Mouse (Mus musculus) spleen, adult 18-20 months (tissue): ENCODE results near the gene Tfpi.
"Not testable (repeated sequence)": the region's sequence is repeated elsewhere in the genome, so short reads cannot be mapped to it uniquely, and the experiment has no call there.

Experiments
- DNase-seq, 2 experiments: peaks; one replicate each; pipeline ENCODE4 v3.0.0; 2022; ENCODE audit warnings: mixed read lengths in 2 of 2

Gene Tfpi

DNA sequence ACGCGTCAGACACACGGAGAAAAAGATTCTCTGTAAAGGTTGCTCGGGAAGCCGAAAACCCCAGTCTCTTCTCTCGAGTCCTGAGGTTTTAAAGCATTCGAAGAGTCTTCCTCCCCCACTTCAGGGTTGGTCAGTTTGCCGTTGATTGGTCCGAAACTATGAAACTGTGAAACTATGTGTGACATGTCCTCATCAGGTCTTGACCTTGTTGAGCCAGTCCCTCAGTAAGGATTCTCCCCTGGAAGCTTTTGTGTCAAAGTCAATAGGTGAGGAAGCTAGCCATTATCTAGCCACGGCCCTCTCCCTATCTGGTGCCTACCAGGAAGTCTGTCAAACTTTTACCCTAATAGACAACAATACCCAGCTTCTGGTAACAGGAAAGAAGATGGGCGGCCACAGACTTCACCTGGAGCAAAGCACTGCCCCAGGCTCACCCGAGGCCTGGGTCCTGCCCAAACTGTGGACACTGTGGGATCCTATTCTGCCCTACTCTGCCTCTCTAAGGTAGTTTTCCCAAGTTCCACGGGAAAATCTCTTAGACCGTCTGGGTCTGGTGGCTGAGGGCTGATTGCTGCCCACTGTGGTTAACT is 2.5 kb downstream of the Tfpi start:
- no peak for DNase-seq

DNA sequence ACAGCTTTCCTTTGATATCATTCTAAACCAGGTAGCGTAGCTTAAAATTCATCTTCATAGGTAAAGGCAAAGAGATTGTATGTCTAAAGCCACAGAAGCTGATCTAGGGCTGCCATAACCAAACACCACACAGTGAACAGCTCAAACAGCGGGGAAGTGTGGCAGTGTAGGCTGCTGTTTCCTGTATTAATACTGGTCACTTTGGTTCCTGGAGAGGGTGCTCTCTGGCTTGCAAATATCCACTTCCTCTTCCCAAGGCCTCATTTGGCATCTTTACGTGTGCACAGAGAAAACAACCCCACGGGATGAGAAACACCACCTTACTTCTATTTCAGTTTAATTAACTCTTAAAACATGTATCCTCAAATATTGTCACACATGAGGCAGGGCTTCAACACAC is 9.2 kb downstream of the Tfpi start:
- no peak for DNase-seq

- no peak for DNase-seq
Measured at GRCm38 (mm10) chr2:84464956-84465355, 11.6 kb downstream of the Tfpi start.

DNA sequence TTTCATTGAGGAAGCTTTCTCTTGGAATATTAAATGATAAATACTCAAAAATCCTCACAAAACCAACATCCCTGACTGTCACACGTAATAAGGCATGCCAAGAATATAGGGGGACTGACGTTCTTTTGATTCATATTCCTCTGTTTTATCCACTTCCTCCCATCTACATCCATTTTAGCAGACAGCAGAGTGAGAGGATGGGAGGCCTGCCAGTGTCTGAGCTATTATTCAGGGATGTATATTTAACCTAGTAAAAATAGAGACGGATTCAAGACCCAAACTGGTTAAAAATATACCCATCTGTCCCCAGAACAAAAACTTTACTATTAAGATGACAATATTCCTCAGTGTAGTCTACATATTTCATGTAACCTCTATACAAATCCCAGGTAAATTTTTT is 14.2 kb downstream of the Tfpi start:
- DNase-seq: no peak

- DNase-seq: no peak
Measured at GRCm38 (mm10) chr2:84459651-84460177, 16.9 kb downstream of the Tfpi start.

DNA sequence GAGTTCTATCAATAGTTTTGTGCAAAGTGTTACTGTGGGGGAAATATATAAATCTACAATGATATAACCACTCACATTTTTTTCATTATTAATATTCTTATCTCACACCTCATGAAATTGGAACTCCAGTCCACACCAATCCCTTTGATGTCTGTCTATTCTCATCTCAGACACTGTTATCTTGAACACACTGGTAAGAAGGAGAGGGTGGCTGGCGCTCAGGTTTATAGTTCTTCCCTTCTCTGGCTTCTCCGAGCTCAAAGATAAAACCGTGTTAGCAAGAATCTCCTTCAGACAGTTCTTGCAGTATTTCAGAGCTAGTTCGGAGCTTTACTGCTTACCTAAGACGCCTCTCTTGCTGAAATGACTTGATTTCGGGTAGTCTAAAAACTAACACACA is 19.4 kb downstream of the Tfpi start:
- DNase-seq: no peak

GRCm38 (mm10) chr2:84455236-84455799 is 21.3 kb downstream of the Tfpi start:
- peak in 1 of 2 experiments; percentile 14 for DNase-seq

DNA sequence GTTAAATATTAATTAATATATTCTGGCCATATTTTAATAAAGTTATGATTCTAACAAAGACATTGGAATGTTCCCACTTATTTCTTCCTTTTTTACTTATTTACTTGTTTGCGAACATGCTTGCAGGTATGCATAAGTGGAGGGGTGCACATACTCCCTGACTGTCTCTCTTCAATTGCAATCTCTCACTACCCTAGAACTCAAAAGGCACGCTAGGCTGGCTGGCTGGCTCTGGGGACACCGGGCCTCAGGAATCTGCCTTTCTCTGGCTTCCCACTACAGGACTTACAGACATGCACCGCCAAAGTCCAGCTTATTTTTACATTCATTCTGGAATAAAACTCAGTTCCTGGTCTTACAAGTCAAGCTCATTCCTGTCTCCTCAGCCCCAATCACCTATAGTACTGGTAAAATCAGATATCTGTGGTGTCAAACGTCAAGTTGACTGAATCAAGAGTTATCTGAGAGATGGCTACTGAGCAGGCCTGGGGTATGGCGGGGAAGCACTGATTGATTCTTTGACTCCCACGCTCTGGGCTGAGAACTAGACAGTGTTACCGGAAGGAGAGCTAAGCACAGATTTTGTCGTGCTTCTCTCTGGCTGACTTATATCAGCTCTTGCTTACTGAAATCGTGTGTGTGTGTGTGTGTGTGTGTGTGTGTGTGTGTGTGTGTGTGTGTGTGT is 21.9 kb downstream of the Tfpi start:
- DNase-seq: peak in 1 of 2 experiments; percentile 5

DNA sequence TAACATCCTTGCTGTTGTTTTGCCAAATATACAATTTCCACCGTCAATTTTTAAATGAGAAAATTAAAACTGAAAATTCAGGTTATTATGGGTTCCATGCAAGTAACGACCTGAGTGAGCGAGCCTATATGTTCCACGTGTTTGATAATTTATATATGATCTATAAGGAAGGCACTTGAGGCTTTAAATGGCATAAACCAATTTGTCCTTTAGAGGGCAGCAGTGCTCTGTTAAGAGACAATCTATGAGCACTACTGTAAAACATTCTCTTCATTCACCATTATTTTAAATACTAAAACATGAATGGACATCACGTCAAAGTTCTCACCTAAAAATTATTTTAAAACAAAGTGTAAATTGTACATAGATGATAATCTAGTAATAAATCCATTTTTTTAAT is 22.5 kb downstream of the Tfpi start:
- DNase-seq: no peak

- no peak for DNase-seq
Measured at GRCm38 (mm10) chr2:84445499-84445898, 31.1 kb downstream of the Tfpi start.

DNA sequence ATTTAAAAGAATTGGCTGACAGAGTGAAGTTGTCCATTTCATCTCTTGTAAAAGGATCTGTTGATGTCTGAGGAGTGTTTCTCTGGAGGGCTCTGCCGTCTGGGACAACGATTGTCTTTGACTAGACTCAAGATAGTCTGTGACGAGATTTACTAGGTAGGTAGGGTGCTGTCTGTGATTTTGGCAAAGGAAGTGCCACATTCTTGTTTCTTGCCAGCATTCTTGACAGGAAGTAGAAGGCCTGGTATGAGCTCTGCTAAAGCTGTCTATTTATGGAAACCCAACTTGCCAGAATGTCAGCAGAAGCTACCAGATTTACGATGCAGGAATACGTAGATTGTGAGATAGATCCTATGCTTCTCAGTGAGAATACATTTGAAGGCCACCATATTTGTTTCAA is 34.6 kb downstream of the Tfpi start:
- no peak for DNase-seq

GRCm38 (mm10) chr2:84429724-84430123 is 46.9 kb downstream of the Tfpi start:
- DNase-seq: no peak

DNA sequence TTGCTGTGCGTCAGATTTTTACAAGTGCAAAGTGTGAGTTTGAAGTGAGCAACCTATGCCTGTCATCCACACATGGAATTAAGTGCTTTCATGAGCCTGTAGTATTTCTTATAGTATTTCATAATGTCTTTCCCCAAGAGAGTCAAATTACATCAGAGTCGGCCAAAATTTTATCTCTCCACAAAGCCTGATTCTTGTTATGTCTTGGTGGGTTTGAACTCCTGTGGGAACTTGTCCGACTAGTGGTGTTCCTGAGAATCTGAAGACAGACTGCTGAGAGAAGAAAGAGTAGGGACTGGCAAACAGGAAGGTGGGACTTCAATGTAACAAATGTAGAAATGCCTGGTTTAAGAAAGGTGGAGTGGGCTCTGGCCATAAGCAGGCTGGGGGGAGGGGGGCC is 47.7 kb downstream of the Tfpi start:
- DNase-seq: no peak

DNA sequence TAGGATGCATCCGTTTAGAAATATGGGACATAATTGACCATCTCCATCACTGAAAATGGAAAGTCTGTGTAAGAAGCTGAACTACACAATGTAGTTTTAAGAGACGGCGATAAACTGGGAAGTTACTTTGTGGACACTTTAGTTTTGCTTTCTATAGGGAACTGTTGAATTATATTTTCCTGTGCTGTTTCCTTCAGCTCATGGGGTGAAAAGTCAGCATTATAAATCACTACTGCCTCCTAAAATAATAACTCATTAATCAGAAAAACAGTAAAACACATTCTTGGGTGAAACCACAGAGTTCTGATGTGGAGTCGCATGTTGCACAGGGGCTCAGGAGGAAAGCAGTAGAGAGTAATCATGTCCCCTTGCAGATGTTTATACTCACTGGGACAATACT is 50.0 kb downstream of the Tfpi start:
- no peak for DNase-seq

- peak; percentile 69 to 73 for DNase-seq
Measured at GRCm38 (mm10) chr2:84425138-84425537, 51.4 kb downstream of the Tfpi start, which contains the start of gene Calcrl. TSS of gene Calcrl (minus strand) at chr2:84425411.

DNA sequence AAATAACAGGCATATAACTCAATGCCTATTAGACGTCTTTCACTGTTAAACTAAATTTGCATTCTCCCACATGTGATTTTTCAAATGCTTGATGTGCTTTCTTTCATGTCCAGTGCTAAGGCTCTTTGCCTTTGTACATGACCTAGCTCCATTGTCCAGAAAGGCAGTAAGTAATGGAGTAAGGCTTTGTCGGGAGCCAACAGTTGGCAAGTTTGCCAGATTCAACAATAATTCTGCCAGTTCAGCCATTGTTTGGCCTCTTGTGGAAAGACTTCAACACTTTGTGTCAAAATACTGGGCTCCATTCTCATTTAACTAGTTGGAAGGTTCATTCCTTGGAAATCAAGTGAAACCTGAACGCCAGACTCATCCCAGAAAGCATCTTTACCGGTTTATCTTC is 60.1 kb downstream of the Tfpi start:
- no peak for DNase-seq

DNA sequence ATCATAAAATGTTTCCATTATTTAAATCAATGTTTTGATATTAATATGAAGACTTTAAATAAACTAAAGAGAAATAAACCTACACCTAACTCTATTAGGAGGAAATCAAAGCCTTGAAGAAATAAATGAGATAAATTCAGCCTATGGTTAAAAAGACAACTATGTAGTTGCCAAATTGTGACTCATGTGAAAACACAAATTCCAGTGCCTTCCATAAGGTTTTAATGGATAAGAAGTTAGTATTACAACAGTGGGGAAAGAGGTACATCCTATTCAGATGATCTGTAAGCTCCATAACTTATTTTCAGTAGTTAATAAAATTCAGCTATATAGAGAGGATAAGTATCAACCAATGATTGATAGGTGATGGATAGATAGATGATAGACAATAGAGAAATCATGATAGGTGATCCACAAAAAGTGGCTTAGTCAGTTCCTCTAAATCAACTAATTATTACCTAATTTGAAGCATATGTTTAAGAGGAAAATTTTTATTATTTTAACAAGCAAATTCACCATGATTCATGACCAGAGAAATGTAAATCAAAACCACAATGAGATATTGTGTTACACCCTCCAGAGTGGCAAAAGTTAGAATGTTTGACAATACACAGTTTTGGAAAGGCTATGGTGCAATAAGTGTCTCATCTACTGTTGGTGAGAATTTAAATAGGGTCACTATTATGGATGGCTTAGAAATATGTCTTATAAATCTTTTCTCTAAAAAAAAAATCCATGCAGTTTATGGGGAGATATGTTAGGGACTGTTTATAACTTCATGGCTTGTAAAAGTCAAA is 66.6 kb downstream of the Tfpi start:
- DNase-seq: no peak

DNA sequence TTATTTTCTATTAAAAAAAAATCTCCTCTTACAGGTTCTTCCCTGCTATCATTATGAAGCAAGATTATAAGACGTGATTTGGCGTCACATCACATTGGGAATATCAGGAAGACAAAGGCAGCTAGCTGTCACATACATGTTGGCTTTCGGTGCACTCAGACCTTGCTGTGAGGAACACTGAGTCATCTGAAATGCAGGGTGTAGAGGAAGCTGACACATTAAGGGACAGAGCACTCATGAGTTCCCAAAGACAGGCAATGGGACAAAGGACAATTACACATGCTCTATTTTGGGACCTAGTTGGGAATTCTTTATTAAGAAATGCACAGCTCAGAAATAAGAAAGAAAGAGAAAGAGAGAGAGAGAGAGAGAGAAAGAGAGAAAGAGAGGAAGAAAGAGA is 71.7 kb downstream of the Tfpi start:
- no peak for DNase-seq

GRCm38 (mm10) chr2:84402713-84403112 is 73.9 kb downstream of the Tfpi start:
- no peak for DNase-seq

- no peak for DNase-seq
Measured at GRCm38 (mm10) chr2:84396557-84396956, 80.0 kb downstream of the Tfpi start.

DNA sequence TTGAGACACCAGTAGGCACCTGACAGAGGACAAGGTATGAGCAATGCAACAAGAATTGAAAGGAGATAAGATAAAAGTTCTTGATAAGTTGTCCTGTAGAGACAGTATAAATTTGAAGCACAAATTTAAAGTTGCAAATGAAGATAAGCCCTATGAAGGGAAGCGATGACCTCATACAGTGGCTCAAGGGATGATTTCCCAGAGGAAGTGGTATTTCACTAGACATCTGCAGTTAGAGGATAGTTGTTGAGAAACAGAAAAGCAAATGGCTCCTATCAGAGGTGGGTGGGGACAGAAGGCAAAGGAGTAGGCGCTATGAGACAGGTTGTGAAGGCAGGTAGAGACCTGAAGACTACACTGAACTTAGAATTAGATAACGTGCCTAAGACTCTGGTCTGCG is 83.3 kb downstream of the Tfpi start:
- no peak for DNase-seq

- no peak for DNase-seq
Measured at GRCm38 (mm10) chr2:84389075-84389474, 87.5 kb downstream of the Tfpi start.

GRCm38 (mm10) chr2:84388537-84388936 is 88.0 kb downstream of the Tfpi start:
- not testable (repeated sequence) for DNase-seq
